Mouse (Mus musculus) right cerebral cortex, postnatal 36 days (tissue): ENCODE measurements around the gene Gm17349.
"Not testable (repeated sequence)": the region's sequence is repeated elsewhere in the genome, so short reads cannot be mapped to it uniquely, and the experiment has no call there.

Source experiments
- DNase-seq, 2 experiments: peaks; one replicate each; pipeline ENCODE4 v3.0.0; 2022; ENCODE audit warnings: low spot score in 2 of 2, mixed read lengths in 1 of 2

Gm17349 gene

GRCm38 (mm10) chr15:99705440-99706048 lies at the start of gene Gm17349:
Gene Gm17349 (minus strand): TSS chr15:99705490.
- DNase-seq = no peak

GRCm38 (mm10) chr15:99754204-99754603 lies 48.9 kb upstream of the Gm17349 start:
- no peak for DNase-seq

GRCm38 (mm10) chr15:99740229-99740628 lies 34.9 kb upstream of the Gm17349 start:
- no peak for DNase-seq

DNA sequence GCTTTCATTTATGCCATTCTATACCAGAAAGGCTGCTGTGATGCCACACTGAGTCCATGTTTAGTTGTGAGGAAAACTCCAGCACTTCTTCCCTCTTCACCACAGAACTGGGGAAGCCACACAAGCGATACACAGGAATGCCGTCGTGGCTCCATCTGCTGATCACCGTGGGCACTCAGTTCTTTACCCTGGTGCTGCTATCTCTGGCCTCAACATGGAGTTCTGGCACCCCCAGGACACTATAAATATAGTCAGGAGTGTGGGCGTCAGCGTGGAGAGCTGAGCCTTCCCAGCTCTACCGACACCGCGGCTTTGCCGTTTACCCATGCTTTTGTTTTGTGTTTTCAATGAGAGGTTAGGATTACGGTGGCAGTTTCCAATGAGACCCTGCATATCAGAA lies 31.4 kb upstream of the Gm17349 start:
- no peak for DNase-seq

DNA sequence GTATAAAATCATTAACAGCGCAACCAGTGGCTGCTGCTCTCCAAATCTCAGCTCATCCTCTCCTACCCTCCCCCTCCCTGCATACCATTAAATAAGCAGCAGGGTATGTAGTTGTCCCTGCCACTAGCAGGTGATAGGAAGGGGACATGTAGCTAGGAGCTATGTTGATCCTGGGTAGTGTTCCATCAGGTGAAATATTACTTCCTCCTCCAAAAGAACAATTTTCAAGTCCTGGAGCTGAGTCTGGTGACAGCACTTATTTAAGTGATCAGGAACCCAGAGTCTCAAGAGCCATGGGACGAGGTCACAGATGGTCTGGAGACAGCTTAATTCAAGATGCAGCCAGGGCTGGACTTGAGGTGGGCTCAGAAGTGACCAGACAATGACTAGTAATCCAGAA lies 30.3 kb upstream of the Gm17349 start:
- DNase-seq = peak; percentile 100

DNA sequence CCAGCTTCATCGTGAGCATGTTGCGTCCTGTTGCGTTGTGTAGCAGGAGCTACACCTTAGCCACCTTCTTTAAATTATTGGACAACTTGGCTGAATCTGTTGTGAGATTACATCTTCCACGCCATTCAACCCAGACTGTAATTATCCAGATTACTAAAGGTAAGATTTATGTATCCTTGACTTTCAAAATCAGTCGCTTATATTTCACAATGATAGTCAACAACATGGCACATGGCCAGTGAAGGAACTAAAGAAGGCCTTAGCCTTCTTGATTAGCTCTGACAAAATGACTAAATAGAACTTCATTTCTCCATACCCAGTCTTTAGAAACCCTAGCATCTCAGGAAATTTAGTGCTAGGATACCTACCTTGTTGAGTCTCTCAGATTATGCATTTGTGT lies 27.9 kb upstream of the Gm17349 start:
- DNase-seq = no peak

DNA sequence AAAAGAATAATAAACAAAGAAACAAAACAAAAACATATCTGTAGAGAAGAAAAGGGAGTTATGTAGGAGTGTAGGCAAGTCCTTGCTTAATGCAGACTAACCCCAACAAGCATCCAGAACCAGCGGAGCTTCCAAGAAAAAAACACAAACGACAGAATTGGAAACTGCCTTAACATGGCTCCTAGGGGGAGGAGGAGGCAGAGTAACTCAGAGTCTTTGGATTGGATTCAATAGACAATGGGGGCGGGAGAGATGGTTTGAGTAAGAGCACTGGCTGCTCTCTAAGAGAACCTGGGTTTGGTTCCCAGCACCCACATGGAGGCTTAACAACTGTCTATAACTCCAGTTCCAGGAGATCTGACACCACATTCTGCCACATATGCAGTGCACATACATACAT lies 26.4 kb upstream of the Gm17349 start:
- no peak for DNase-seq

GRCm38 (mm10) chr15:99731167-99731566 lies 25.9 kb upstream of the Gm17349 start:
- no peak for DNase-seq

- no peak for DNase-seq
These were observed 23.9 kb upstream of the Gm17349 start for GRCm38 (mm10) chr15:99729056-99729783.

- no peak for DNase-seq
These were observed 22.9 kb upstream of the Gm17349 start for GRCm38 (mm10) chr15:99728211-99728610.

DNA sequence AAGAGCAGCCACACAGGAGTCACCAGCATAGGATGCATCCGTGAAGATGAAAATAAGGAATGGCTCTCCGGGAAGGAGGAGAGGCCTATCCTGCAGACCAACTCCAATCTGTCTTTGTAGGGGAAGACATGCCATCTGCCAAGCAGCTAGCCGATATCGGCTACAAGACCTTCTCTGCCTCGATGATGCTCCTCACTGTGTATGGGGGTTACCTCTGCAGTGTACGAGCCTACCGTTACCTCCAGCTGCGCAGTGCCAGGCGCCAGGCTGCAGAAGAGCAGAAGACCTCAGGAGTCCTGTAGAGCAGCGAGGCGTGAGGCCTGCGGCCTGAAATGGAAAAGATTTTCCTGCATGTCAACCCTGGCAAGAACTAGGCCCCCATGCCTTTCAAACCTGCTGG lies 22.2 kb upstream of the Gm17349 start:
- no peak for DNase-seq

- not testable (repeated sequence) for DNase-seq
These were observed 21.7 kb upstream of the Gm17349 start for GRCm38 (mm10) chr15:99727039-99727438.

- DNase-seq = no peak
These were observed 21.3 kb upstream of the Gm17349 start for GRCm38 (mm10) chr15:99726549-99726948.

DNA sequence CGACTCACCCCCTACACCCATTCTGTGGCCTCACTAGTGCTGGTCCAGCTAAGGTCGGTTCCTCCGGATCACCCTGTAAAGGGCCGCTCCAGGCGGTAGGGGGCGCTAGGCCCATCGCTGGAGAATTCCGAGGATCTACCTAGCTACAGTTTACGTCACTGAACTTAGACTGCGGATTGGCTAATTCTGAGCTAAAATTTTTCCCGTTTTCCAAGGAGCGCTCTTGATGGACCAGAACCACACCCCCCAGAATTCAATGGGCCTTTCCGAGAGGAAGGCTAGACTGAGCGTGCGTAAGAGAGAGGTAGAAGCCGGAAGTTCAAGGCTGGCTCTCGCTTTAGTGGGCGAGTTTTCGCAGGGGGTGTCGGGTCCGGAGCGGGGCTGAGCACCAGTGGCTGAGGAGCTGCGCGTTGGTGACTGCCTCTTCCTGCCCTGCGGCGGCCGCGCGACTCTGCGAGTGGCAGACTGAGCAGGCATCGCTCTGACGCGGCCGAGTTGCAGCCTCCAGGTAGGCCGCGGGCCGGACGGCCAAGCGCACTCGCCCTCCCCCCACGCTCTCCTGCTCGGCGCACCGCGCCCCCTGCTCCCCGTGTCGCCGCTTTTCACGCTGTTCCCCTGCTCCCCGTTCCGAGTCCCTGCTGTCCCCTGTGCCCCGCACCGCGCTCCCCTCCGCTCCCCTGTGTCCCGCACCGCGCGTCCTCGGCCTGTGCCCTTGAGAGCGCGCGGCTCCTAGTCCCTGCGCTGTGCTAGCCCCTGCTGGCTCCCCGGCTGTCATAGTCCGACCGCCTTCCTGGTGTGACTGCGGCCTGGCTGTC lies 20.3 kb upstream of the Gm17349 start, which contains the start of gene Cox14:
Gene Cox14, plus strand, starts transcription at position 278 of the 815 bp plus-strand sequence.
- peak; percentile 91 to 98 for DNase-seq

DNA sequence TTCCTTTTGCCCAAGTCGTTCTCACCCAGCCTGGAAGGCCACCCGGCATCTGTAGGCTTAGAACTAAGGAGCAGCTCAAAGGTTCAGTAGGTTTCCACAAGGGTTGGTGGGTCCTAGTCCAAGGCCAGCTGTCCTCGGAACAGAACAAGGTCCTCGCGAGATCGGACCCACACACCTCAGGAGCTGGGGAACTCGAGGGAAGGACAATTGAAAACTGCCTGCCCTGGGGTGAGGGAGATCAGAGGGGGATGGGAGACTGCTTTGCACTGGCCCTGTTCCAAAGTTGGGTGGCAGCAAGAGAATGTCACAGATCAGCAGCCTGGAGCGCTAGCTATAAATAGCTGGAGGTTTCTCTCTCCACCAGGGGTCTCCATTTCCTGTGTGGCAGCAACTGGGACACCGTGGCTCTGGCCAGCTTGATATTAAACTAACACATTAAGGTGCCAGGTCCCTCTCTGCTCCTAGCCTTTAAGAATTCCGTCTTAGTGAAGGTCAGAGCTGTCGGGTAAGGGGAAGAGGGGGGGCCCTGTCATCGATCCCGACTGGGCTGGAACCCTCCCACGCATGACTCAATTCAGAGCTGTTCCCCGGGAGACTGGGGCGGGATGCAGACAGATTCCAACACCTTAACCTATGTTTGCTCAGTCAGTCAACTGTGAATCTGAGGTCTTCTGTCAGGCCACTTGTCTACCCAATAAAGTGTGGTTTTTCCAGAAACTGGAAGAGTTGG lies 19.2 kb upstream of the Gm17349 start:
- peak; percentile 59 to 60 for DNase-seq

- peak in 1 of 2 experiments; percentile 52 for DNase-seq
These were observed 18.4 kb upstream of the Gm17349 start for GRCm38 (mm10) chr15:99723515-99724291.

DNA sequence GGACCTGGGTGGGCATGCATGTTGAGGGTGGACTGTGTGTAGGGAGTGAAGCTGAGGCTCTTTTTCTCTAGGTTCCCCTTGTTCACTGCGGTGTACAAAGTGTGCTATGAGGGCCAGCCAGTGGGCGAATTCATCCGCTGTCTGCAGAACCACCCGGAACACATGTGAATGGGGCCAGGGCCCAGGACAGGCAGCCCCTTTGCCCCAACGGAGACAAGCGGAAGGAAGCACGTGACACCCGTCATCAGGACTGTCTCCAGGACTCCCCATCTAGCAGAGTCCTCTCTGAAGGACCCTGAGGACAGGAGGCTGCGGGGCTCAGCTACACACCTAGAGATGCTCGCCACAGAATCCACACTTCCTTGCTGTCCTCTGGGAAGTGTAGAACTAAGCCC lies 17.8 kb upstream of the Gm17349 start:
- no peak for DNase-seq

DNA sequence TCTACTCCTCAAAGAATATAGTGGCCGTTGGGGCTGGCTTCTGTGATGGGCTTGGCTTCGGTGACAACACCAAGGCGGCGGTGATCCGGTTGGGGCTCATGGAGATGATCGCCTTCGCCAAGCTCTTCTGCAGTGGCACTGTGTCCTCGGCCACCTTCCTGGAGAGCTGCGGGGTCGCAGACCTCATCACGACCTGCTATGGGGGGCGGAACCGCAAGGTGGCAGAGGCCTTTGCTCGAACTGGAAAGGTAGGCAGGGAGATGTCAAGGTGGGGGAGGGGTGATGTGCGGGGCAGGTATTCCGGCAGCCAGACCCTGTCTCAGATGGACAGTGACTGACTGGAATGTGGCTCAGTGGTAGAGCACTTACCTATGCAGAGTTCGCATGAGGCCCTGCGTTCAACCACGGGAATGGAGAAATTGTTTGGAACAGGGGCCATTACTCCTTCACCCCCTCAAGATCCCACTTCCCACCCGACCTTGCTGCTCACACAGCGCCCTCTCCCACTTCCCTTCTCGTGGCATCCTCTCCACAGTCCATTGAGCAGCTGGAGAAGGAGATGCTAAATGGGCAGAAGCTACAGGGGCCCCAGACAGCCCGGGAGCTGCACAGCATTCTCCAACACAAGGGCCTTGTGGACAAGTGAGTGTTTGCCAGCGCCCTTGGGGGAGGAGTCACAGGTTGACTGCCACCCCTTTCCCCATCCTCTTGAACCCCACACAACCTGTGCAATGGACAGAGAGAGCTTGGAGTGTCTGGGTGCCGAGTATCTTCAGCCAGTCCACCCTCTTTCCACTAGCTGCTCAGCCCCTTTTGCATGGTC lies 16.8 kb upstream of the Gm17349 start:
- no peak for DNase-seq

- no peak for DNase-seq
These were observed 14.6 kb upstream of the Gm17349 start for GRCm38 (mm10) chr15:99719865-99720264.

DNA sequence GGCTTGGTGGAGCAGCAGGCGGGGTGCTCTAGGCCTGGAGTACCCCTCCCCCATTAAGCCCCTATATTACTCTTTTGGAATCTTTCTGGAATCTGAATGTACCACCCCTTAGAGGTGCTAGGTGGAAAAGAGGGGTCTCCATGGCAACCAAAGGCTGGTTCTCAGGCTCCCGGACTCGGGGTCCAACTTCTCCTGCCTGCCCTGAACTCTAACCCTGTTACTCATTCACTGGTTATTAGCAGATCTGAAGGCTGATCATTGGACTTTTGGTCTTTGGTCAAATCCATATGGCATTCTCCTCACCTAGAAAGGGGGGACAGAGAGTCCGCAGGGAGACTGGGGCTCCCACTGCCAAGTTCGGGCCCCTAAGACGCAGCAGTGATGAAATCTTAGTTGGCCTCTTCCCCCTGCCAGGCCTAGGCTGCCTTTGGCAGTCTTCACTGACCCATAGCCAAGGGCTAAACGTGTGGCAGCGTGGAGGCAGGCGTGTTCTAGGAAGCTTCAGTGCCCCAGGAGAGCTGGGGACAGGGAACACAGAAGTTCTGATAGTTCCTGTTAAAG lies 13.3 kb upstream of the Gm17349 start:
- no peak for DNase-seq
